Mouse (Mus musculus) B cell, adult 67 days (primary cell): Measurements from ENCODE around the gene Nebl. TPM values are rescaled to one million over a fixed set of nuclear protein-coding genes. Genes with fewer than 3 reads are reported as not detected.

Experiments
- total RNA-seq, 2 experiments: library from RNA; stranded (reverse); gene quantifications; 4 replicates each; pipeline ENCODE4 v1.2.4; 2023

Gene Nebl
- total RNA-seq: 10 to 100 TPM; 16.0 to 22.8 TPM

DNA sequence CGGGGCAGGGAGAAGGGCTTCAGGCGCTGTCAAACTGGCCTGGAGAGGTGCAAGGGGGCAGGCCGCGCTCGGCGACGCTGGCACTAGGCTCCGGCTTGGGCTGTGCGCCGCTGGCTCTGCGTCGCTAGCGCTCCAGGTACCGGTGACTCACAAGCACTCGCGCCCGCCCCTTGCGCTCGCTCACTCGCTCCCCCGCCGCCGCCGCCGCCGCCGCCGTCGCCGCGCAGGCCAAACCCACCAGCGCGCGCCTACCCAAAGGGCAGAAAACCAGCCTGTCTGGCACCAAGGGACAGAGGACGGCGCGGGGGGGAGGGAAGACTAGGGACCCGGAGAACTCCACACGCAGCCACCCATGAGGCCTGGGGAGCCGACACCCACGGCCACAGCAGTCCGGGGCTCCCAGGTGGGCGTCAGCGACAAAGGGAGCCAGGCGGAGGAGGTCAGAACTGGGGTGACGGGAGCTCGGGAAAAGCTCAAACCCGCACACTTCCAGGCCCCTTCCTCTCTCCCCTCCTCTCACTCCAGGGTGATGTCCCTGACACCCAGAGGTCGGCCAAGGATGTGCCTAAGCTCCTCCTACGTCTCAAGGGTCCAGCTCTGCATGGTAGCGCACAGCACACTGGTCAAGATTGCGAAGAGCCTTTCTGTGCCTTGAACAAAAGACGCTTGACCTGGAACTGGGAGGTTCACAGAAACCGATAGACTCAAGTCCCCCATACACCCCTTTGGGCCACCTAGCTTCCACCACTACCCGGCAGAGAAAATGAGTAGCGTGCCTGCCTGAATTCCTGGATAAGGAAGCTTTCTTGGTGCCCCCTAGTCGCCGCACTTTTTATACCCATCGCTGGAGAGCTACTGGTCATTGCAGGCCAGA lies at the start of gene Nebl:
TSS of gene Nebl (minus strand) at position 508 of the 874 bp plus-strand sequence.

